Mouse (Mus musculus): ENCODE data around the gene Gba2. TPM values are rescaled to one million over a fixed set of nuclear protein-coding genes. Genes with fewer than 3 reads are reported as not detected.

Gba2 gene
- total and polyA plus RNA-seq, 2 experiments, result 5.3 to 10.9 TPM

DNA sequence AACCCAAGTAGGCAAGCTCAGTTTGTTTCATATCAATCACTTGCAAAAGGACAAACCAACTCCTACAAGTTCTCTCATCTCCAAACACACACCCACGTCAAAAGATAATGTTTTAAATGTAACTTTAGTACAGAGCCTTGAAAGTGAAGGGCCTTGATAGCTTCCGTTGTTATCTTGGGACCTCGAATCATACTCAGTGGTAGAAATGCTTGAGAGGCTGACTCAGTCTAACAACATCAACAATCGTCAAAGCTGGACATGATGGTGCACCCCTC is 15.1 kb downstream of the Gba2 start:
- WGBS, result 63% methylated on average over 4 of the region's 4 CpGs
- Histone ChIP-seq H3K4me3 (ENCODE audit: insufficient read depth, low read depth, low read length) (no peak overlapping the region), H3K27ac (replicated peaks; ENCODE audit: insufficient read depth, low read depth, low read length) (no peak overlapping the region), H3K27me3 (ENCODE audit: control insufficient read depth, insufficient read depth, low read length) (no peaks in the 10 kb centered on the region), H3K36me3 (ENCODE audit: control insufficient read depth, insufficient read depth, low read length) (peaks cover 31% of the 10 kb centered on the region), H3K79me2 (ENCODE audit: control insufficient read depth, insufficient read depth, low read length) (peaks cover 18% of the 10 kb centered on the region), H3K9ac (ENCODE audit: low read depth, low read length) (peak overlapping the region; percentile 7; the same call in 1 of the 2 replicates), H3K4me1 (ENCODE audit: control insufficient read depth, insufficient read depth, low read length) (peaks cover 24% of the 10 kb centered on the region)
- DNase-seq (ENCODE audit: extremely low read depth, low read depth, low spot score), result no peak
- no peak for TF ChIP-seq CTCF (IDR thresholded peaks at IDR 0.05; ENCODE audit: low read depth, low read length)
- TF ChIP-seq POLR2A (IDR thresholded peaks at IDR 0.05; ENCODE audit: extremely low read depth, insufficient read depth, low read length), result no peak

DNA sequence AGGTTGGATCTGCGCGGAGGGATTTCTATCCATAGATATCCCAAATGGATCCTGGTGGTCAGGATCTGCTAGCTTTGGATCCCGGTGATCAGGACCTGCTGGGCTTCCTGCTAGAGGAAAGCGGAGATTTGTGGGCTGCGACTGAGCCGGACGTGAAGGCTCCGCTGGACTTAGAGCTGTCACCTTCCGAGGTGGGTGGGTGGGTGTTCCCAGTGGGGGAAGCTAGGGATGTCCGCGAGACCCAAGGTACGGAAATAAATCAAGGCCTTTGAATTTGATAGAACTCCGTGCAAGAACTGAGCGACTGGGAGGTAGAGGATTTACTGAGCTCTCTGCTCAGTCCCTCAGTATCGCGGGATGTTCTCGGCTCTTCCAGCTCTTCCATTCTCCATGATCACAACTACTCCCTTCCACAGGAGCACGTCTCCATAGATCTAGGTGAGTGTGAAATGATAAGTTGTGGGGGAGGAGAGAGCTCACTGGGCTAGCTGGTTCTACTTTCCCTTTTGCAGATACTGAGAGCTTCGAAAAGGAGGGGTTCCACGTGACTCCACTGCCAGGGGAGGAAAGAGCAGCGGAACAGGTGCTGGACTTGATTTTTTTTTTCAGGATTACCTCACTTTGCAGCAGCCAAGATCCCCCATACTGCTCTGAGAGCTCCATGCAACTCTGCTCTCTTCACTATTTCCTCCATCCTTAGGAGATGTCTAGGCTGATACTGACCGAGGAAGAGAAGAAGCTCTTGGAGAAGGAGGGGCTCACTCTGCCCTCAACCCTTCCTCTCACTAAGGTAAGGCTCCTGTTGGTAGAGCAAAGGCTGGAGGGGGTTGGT is 15.7 kb downstream of the Gba2 start:
- Histone ChIP-seq H3K4me3 (ENCODE audit: insufficient read depth, low read depth, low read length) (peak overlapping the region; percentile 87), H3K36me3 (ENCODE audit: control insufficient read depth, insufficient read depth, low read length) (peaks cover 27% of the 10 kb centered on the region), H3K9ac (ENCODE audit: low read depth, low read length) (peak overlapping the region; percentile 75), H3K27me3 (ENCODE audit: control insufficient read depth, insufficient read depth, low read length) (no peaks in the 10 kb centered on the region), H3K4me1 (ENCODE audit: control insufficient read depth, insufficient read depth, low read length) (peaks cover 24% of the 10 kb centered on the region), H3K79me2 (ENCODE audit: control insufficient read depth, insufficient read depth, low read length) (peaks cover 18% of the 10 kb centered on the region), H3K27ac (replicated peaks; ENCODE audit: insufficient read depth, low read depth, low read length) (peak overlapping the region; percentile 74)
- peak; percentile 33 for DNase-seq (ENCODE audit: extremely low read depth, low read depth, low spot score)
- TF ChIP-seq CTCF (IDR thresholded peaks at IDR 0.05; ENCODE audit: low read depth, low read length), result no peak
- TF ChIP-seq POLR2A (IDR thresholded peaks at IDR 0.05; ENCODE audit: extremely low read depth, insufficient read depth, low read length), result no peak
- WGBS, result 2% methylated on average over 22 of the region's 22 CpGs

DNA sequence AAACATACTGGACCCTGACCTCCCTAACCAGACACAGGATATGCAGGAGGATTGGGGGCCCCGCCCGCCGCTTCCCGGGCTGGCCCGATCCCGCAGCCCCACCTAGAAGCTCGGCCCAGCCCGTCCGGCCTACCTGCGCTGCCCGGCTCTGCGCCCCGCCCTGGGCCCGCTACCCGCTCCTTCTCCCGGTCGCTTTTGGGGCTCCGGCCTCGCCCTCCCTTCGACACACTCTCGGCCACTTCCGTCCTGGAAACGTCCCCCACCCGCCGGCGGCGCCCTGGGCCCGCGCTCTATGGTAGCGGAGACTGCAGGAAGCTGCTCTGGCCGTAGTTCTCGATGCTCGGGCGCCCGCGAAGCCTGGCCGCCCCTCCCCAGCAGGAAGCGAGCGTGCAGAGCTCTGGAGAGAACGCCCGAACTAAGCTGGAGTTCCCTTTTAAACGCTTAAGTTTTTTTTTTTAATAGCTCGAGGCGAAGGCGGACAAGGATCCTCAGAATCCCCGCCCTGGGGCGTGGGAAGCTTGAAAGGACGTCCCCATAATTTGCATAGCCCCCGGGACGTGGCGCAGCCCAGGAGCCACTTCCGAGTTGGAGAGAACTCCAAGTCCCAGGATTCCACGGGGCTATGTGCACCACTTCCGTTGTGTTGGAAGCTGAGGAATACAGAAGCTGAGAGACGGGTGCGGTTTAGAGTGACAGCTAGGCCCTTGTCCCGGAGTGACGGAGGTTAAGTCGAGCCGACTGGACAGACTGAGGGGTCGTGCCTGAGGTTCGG is 16.5 kb downstream of the Gba2 start, which contains the start of the genes Creb3 and Tln1:
Gene Creb3 (plus strand): TSS at position 336 of the 772 bp plus-strand sequence.
Gene Tln1 (minus strand): TSS at position 695 of the 772 bp plus-strand sequence.
- TF ChIP-seq CTCF (IDR thresholded peaks at IDR 0.05; ENCODE audit: low read depth, low read length) (no peak), POLR2A (IDR thresholded peaks at IDR 0.05; ENCODE audit: extremely low read depth, insufficient read depth, low read length) (peak; percentile 81)
- WGBS, result under 1% methylated on average over 62 of the region's 62 CpGs
- Histone ChIP-seq H3K27me3 (ENCODE audit: control insufficient read depth, insufficient read depth, low read length) (no peaks in the 10 kb centered on the region), H3K27ac (replicated peaks; ENCODE audit: insufficient read depth, low read depth, low read length) (peak within 1 kb of the TSS; percentile 88), H3K79me2 (ENCODE audit: control insufficient read depth, insufficient read depth, low read length) (peaks cover 21% of the 10 kb centered on the region), H3K36me3 (ENCODE audit: control insufficient read depth, insufficient read depth, low read length) (peaks cover 21% of the 10 kb centered on the region; the same call in 1 of the 2 replicates), H3K9ac (ENCODE audit: low read depth, low read length) (peak within 1 kb of the TSS; percentile 95), H3K4me1 (ENCODE audit: control insufficient read depth, insufficient read depth, low read length) (peaks cover 24% of the 10 kb centered on the region), H3K4me3 (ENCODE audit: insufficient read depth, low read depth, low read length) (peak within 1 kb of the TSS; percentile 87)
- DNase-seq (ENCODE audit: extremely low read depth, low read depth, low spot score), result peak; percentile 97

DNA sequence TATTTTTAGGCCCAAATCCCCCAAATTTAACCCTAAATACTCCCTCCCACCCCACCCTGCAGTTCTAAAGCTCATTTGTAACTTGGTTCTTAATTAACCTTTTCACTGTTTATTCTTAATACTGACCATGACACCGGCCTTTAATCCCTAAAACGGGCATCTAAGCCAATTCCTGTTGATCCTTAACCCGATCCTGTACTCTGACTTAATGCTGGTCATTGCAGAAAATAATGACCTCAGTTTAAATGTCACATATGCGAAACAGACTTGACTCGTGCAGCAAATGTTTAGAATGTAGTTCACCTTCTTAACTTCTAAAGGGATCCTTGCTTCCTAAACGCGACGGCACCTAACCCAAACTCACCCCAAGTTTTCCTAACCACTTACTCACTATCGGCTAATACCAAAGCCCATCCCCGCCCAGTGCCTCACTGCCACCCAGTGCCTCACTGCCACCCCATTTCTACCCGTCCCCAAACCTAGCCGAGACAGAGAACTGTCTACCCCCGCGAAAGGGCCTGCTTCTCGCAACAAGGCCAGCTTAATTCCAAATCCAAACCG is 17.2 kb downstream of the Gba2 start:
- H3K4me3 ChIP-seq (ENCODE audit: insufficient read depth, low read depth, low read length), result peak overlapping the region; percentile 87
- WGBS, result under 1% methylated on average over 16 of the region's 16 CpGs
- H3K27me3 ChIP-seq (ENCODE audit: control insufficient read depth, insufficient read depth, low read length), result no peaks in the 10 kb centered on the region
- H3K79me2 ChIP-seq (ENCODE audit: control insufficient read depth, insufficient read depth, low read length), result peaks cover 21% of the 10 kb centered on the region
- peaks cover 20% of the 10 kb centered on the region; the same call in 1 of the 2 replicates for H3K36me3 ChIP-seq (ENCODE audit: control insufficient read depth, insufficient read depth, low read length)
- H3K27ac ChIP-seq (replicated peaks; ENCODE audit: insufficient read depth, low read depth, low read length), result peak overlapping the region; percentile 88
- TF ChIP-seq CTCF (IDR thresholded peaks at IDR 0.05; ENCODE audit: low read depth, low read length), result no peak
- 0 out of 2 replicates have a peak, but pooled peaks have one; percentile 9 for TF ChIP-seq POLR2A (IDR thresholded peaks at IDR 0.05; ENCODE audit: extremely low read depth, insufficient read depth, low read length)
- peaks cover 24% of the 10 kb centered on the region for H3K4me1 ChIP-seq (ENCODE audit: control insufficient read depth, insufficient read depth, low read length)
- H3K9ac ChIP-seq (ENCODE audit: low read depth, low read length), result peak overlapping the region; percentile 95
- DNase-seq (ENCODE audit: extremely low read depth, low read depth, low spot score), result peak; percentile 73

DNA sequence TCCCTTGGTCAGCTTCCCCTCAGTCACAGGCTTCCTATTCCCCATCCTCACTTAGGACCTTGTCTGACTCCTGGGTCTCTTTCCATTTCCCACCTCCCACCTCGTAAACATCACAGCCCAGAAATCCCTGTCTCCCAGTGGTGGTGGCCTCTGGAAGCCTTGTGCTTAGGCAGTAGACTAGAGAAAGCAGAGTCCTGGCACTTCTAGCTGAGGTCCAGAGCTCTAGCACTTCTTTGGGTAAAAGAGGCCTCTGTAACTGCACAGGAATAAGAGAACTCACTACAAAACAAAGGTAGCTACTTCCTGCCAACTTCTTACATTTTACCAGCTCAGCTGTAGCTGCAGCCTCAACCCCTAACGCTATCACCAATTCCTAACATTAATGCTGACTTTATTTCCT is 17.7 kb downstream of the Gba2 start:
- Histone ChIP-seq H3K9ac (ENCODE audit: low read depth, low read length) (peak overlapping the region; percentile 60), H3K27ac (replicated peaks; ENCODE audit: insufficient read depth, low read depth, low read length) (peak overlapping the region; percentile 65), H3K36me3 (ENCODE audit: control insufficient read depth, insufficient read depth, low read length) (peaks cover 22% of the 10 kb centered on the region), H3K4me1 (ENCODE audit: control insufficient read depth, insufficient read depth, low read length) (peaks cover 24% of the 10 kb centered on the region), H3K4me3 (ENCODE audit: insufficient read depth, low read depth, low read length) (peak overlapping the region; percentile 25), H3K27me3 (ENCODE audit: control insufficient read depth, insufficient read depth, low read length) (no peaks in the 10 kb centered on the region), H3K79me2 (ENCODE audit: control insufficient read depth, insufficient read depth, low read length) (peaks cover 23% of the 10 kb centered on the region)
- TF ChIP-seq POLR2A (IDR thresholded peaks at IDR 0.05; ENCODE audit: extremely low read depth, insufficient read depth, low read length), result no peak
- no peak for TF ChIP-seq CTCF (IDR thresholded peaks at IDR 0.05; ENCODE audit: low read depth, low read length)
- DNase-seq (ENCODE audit: extremely low read depth, low read depth, low spot score), result no peak
- 11% methylated on average over 2 of the region's 2 CpGs for WGBS
